Mouse (Mus musculus): Measurements from ENCODE around the gene Gm884. TPM values are rescaled to one million over a fixed set of nuclear protein-coding genes. Genes with fewer than 3 reads are reported as not detected.

Gm884 gene
- polyA plus RNA-seq, 1 experiment from 2014 or later: not detected

DNA sequence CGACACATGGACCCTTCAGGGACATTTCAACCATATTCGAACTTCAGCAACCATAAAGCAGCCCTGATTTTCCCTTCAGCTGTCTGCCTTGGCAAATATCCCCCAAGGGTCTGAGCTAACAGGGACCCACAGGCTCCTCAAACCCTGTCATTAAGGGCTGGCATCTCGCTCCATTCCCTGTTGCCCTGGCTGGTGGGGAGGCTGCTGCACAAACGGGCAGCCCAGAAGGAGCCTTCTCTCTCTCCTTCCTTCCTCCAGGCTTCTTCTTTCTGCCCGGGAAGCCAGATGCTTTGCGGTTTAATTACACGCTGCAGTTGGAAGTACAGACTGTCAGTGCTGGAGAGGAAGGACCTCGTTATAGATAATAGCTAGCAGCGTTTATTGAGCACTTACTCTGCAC is 22.3 kb upstream of the Gm884 start:
- Histone ChIP-seq H3K27me3 (ENCODE audit: control insufficient read depth, insufficient read depth, low read length) (peaks cover 34% of the 10 kb centered on the region), H3K4me1 (ENCODE audit: control insufficient read depth, insufficient read depth, low read length) (no peaks in the 10 kb centered on the region), H3K36me3 (ENCODE audit: control insufficient read depth, insufficient read depth, low read length) (no peaks in the 10 kb centered on the region), H3K9ac (ENCODE audit: low read depth, low read length) (no peak overlapping the region), H3K4me2 (replicated peaks; ENCODE audit: low read depth, low read length) (no peak overlapping the region), H3K27ac (ENCODE audit: low read depth, low read length) (no peak overlapping the region), H3K9me3 (ENCODE audit: control insufficient read depth, low read length) (no peaks in the 10 kb centered on the region), H3K4me3 (ENCODE audit: low read length) (no peak overlapping the region)
- 64% methylated on average over 9 of the region's 9 CpGs for WGBS
- no peak for ATAC-seq (ENCODE audit: low FRiP score, low TSS enrichment)

- no peak for ATAC-seq (ENCODE audit: low FRiP score, low TSS enrichment)
- Histone ChIP-seq H3K9ac (ENCODE audit: low read depth, low read length) (no peak overlapping the region), H3K27ac (ENCODE audit: low read depth, low read length) (no peak overlapping the region), H3K27me3 (ENCODE audit: control insufficient read depth, insufficient read depth, low read length) (peaks cover 22% of the 10 kb centered on the region), H3K4me1 (ENCODE audit: control insufficient read depth, insufficient read depth, low read length) (no peaks in the 10 kb centered on the region), H3K9me3 (ENCODE audit: control insufficient read depth, low read length) (no peaks in the 10 kb centered on the region), H3K36me3 (ENCODE audit: control insufficient read depth, insufficient read depth, low read length) (no peaks in the 10 kb centered on the region), H3K4me3 (ENCODE audit: low read length) (no peak overlapping the region), H3K4me2 (replicated peaks; ENCODE audit: low read depth, low read length) (no peak overlapping the region)
- 3% methylated on average over 10 of the region's 10 CpGs for WGBS
Measured at GRCm38 (mm10) chr11:103639407-103639946, 18.5 kb upstream of the Gm884 start.

DNA sequence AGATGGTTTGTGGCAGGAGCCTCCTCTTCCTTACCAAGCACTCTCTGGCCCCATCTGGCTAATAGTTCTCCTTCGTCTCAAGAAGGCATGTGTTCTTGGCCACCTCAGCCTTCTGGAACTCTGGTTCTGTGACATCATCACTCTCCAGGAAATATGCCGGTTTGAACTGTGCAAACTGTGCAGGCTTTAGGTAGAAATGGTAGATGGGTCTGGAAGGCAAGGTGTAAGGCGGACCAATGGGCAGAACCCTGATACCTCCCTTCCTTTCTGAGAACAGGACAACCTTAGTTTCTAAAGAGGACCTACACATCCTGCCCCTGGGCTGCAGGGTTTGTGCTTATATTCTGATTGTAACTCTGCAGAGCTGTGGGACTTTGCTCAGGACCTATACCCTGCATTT is 17.9 kb upstream of the Gm884 start, which contains the start of gene Lyzl6:
Gene Lyzl6 (minus strand): TSS at position 101 of the 400 bp plus-strand sequence.
- no peaks in the 10 kb centered on the region for H3K4me1 ChIP-seq (ENCODE audit: control insufficient read depth, insufficient read depth, low read length)
- no peaks in the 10 kb centered on the region for H3K36me3 ChIP-seq (ENCODE audit: control insufficient read depth, insufficient read depth, low read length)
- no peak within 1 kb of the TSS for H3K9ac ChIP-seq (ENCODE audit: low read depth, low read length)
- H3K4me3 ChIP-seq (ENCODE audit: low read length): no peak within 1 kb of the TSS
- 80% methylated on average over 3 of the region's 3 CpGs for WGBS
- no peak within 1 kb of the TSS for H3K4me2 ChIP-seq (replicated peaks; ENCODE audit: low read depth, low read length)
- no peaks in the 10 kb centered on the region for H3K9me3 ChIP-seq (ENCODE audit: control insufficient read depth, low read length)
- H3K27ac ChIP-seq (ENCODE audit: low read depth, low read length): no peak within 1 kb of the TSS
- no peak for ATAC-seq (ENCODE audit: low FRiP score, low TSS enrichment)
- H3K27me3 ChIP-seq (ENCODE audit: control insufficient read depth, insufficient read depth, low read length): peaks cover 22% of the 10 kb centered on the region

DNA sequence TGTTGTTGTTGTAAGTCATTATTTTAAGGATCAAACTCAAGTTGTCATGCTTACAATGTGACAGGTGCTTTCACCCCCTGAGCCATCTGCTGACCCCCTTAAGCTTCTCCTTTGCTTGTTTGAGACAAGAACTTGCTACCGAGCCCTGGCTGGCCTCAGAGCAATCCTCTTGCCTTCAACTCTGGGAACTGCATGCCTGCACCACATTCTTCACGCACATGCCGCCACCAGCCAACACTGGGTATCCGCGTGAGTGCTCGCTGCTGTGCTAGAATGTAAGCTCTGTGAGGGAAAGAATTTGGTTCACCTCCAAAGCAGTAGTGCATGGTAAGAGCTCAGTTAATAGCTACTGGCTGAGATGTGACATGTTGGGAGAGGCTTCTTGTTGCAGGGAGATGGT is 15.3 kb upstream of the Gm884 start:
- no peaks in the 10 kb centered on the region for H3K4me1 ChIP-seq (ENCODE audit: control insufficient read depth, insufficient read depth, low read length)
- no peak for ATAC-seq (ENCODE audit: low FRiP score, low TSS enrichment)
- H3K27me3 ChIP-seq (ENCODE audit: control insufficient read depth, insufficient read depth, low read length): peaks cover 22% of the 10 kb centered on the region
- H3K4me3 ChIP-seq (ENCODE audit: low read length): no peak overlapping the region
- H3K9ac ChIP-seq (ENCODE audit: low read depth, low read length): no peak overlapping the region
- H3K27ac ChIP-seq (ENCODE audit: low read depth, low read length): no peak overlapping the region
- 82% methylated on average over 6 of the region's 6 CpGs for WGBS
- H3K9me3 ChIP-seq (ENCODE audit: control insufficient read depth, low read length): no peaks in the 10 kb centered on the region
- H3K4me2 ChIP-seq (replicated peaks; ENCODE audit: low read depth, low read length): no peak overlapping the region
- no peaks in the 10 kb centered on the region for H3K36me3 ChIP-seq (ENCODE audit: control insufficient read depth, insufficient read depth, low read length)

DNA sequence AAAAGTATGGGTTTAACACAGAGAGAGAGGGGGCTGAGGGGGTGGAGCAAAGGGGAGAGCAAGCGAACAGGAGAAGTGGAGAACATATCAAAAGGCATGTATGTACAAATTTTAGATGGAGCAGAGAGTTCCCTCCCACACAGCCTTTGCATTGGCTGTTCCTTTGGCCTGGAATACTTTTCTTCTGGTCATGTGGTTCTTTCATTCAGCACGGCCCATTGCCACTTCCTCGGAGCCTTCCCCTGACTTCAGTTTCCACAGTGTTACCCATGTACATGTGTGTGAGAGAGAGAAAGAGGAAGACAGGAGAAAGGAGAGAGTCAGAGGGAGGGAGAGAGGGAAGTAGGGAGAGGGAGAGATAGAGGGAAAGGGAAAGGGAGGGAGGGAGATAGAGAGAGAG is 14.5 kb upstream of the Gm884 start:
- Histone ChIP-seq H3K9me3 (ENCODE audit: control insufficient read depth, low read length) (no peaks in the 10 kb centered on the region), H3K27ac (ENCODE audit: low read depth, low read length) (no peak overlapping the region), H3K4me1 (ENCODE audit: control insufficient read depth, insufficient read depth, low read length) (no peaks in the 10 kb centered on the region), H3K4me3 (ENCODE audit: low read length) (no peak overlapping the region), H3K27me3 (ENCODE audit: control insufficient read depth, insufficient read depth, low read length) (peaks cover 19% of the 10 kb centered on the region), H3K36me3 (ENCODE audit: control insufficient read depth, insufficient read depth, low read length) (no peaks in the 10 kb centered on the region), H3K4me2 (replicated peaks; ENCODE audit: low read depth, low read length) (no peak overlapping the region), H3K9ac (ENCODE audit: low read depth, low read length) (no peak overlapping the region)
- 70% methylated on average over 3 of the region's 3 CpGs for WGBS
- no peak for ATAC-seq (ENCODE audit: low FRiP score, low TSS enrichment)

DNA sequence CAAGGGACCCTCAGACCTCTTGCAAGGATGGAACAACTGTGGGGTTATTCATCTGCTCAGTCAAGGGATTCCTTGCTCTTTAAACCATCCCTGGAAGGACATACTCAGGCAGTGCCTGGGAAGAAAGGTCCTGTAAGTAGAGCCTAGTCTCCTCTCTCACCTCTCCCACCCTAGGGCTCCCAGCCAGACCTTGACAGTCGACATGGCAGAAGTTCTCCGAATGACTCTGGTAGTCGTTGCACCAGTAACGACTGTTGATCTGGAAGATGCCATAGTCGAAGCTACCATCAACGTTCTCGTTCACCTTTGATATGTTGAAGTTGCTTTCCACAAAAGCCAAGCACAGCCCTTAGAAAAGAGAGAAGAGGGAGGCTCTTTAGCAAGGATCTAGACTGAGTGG is 13.9 kb upstream of the Gm884 start:
- H3K4me1 ChIP-seq (ENCODE audit: control insufficient read depth, insufficient read depth, low read length): no peaks in the 10 kb centered on the region
- H3K36me3 ChIP-seq (ENCODE audit: control insufficient read depth, insufficient read depth, low read length): no peaks in the 10 kb centered on the region
- no peaks in the 10 kb centered on the region for H3K9me3 ChIP-seq (ENCODE audit: control insufficient read depth, low read length)
- H3K9ac ChIP-seq (ENCODE audit: low read depth, low read length): no peak overlapping the region
- H3K27ac ChIP-seq (ENCODE audit: low read depth, low read length): no peak overlapping the region
- peaks cover 15% of the 10 kb centered on the region for H3K27me3 ChIP-seq (ENCODE audit: control insufficient read depth, insufficient read depth, low read length)
- WGBS: 86% methylated on average over 7 of the region's 7 CpGs
- H3K4me3 ChIP-seq (ENCODE audit: low read length): no peak overlapping the region
- ATAC-seq (ENCODE audit: low FRiP score, low TSS enrichment): no peak
- no peak overlapping the region for H3K4me2 ChIP-seq (replicated peaks; ENCODE audit: low read depth, low read length)

- Histone ChIP-seq H3K36me3 (ENCODE audit: control insufficient read depth, insufficient read depth, low read length) (no peaks in the 10 kb centered on the region), H3K4me2 (replicated peaks; ENCODE audit: low read depth, low read length) (no peak overlapping the region), H3K9ac (ENCODE audit: low read depth, low read length) (no peak overlapping the region), H3K9me3 (ENCODE audit: control insufficient read depth, low read length) (no peaks in the 10 kb centered on the region), H3K4me1 (ENCODE audit: control insufficient read depth, insufficient read depth, low read length) (no peaks in the 10 kb centered on the region), H3K27me3 (ENCODE audit: control insufficient read depth, insufficient read depth, low read length) (no peaks in the 10 kb centered on the region), H3K27ac (ENCODE audit: low read depth, low read length) (no peak overlapping the region), H3K4me3 (ENCODE audit: low read length) (no peak overlapping the region)
- no peak for ATAC-seq (ENCODE audit: low FRiP score, low TSS enrichment)
- WGBS: 83% methylated on average over 23 of the region's 23 CpGs
Measured at GRCm38 (mm10) chr11:103627453-103627852, 6.5 kb upstream of the Gm884 start.

DNA sequence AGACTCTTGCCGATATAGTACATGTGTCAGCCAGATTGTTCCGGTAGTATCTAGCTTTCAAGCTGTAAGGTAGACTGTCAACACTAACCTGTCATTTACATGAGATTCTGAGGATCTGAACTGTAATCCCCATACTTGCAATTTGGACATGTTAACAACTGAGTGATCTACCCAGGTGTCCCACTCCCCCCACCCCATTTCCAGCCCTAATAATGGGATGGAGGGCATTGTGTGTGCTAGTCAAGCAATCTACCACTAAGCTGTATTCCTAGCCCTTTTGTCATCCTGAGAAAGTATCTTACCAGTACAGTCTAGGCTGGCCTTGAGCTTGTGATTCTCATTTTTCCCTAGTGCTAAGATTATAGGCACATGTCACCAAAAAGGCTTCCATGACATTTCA is 10.2 kb downstream of the Gm884 start:
- H3K36me3 ChIP-seq (ENCODE audit: control insufficient read depth, insufficient read depth, low read length): no peaks in the 10 kb centered on the region
- WGBS: 91% methylated on average over 2 of the region's 2 CpGs

DNA sequence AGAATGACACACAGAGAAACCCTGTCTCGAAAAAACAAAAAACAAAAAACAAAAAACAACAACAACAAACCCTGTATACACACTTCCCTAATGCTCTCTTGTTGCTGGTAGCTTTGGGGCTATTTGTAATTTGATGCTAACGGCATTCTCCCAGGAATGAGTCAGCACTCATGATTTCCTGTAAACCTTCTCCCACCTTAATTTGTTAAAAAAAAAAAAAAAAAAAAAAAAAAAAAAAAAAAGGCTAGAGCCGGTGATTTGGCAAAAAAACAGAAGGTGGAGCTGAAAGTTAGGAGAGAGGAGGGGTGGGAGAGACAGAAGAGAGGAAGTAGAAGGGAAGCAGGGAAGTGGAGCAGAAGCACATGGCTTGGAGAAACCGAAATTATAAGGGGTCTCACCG is 14.3 kb downstream of the Gm884 start:
- Histone ChIP-seq H3K9ac (ENCODE audit: low read depth, low read length) (no peak overlapping the region), H3K4me1 (ENCODE audit: control insufficient read depth, insufficient read depth, low read length) (no peaks in the 10 kb centered on the region), H3K4me2 (replicated peaks; ENCODE audit: low read depth, low read length) (no peak overlapping the region), H3K36me3 (ENCODE audit: control insufficient read depth, insufficient read depth, low read length) (no peaks in the 10 kb centered on the region), H3K9me3 (ENCODE audit: control insufficient read depth, low read length) (no peaks in the 10 kb centered on the region), H3K27ac (ENCODE audit: low read depth, low read length) (no peak overlapping the region), H3K4me3 (ENCODE audit: low read length) (no peak overlapping the region), H3K27me3 (ENCODE audit: control insufficient read depth, insufficient read depth, low read length) (no peaks in the 10 kb centered on the region)
- 68% methylated on average over 5 of the region's 5 CpGs for WGBS
- no peak for ATAC-seq (ENCODE audit: low FRiP score, low TSS enrichment)

More for the DNA sequence above, 10.2 kb downstream of the Gm884 start:
- Histone ChIP-seq H3K27ac (ENCODE audit: low read depth, low read length) (no peak overlapping the region), H3K9ac (ENCODE audit: low read depth, low read length) (no peak overlapping the region), H3K4me2 (replicated peaks; ENCODE audit: low read depth, low read length) (no peak overlapping the region), H3K4me3 (ENCODE audit: low read length) (no peak overlapping the region), H3K27me3 (ENCODE audit: control insufficient read depth, insufficient read depth, low read length) (no peaks in the 10 kb centered on the region), H3K4me1 (ENCODE audit: control insufficient read depth, insufficient read depth, low read length) (no peaks in the 10 kb centered on the region), H3K9me3 (ENCODE audit: control insufficient read depth, low read length) (no peaks in the 10 kb centered on the region)
- no peak for ATAC-seq (ENCODE audit: low FRiP score, low TSS enrichment)

Data from kidney, embryonic 14.5 days (tissue).